Mouse (Mus musculus) heart, postnatal 0 days (tissue): ENCODE results near the gene Hpd. TPM values are rescaled to one million over a fixed set of nuclear protein-coding genes. Genes with fewer than 3 reads are reported as not detected.
"Not testable (repeated sequence)": the region's sequence is repeated elsewhere in the genome, so short reads cannot be mapped to it uniquely, and the experiment has no call there.

Source experiments
- ATAC-seq: fragments of 200-750 bp; cut with Nextera tagmentation; 2 replicates; pipeline ENCODE4 v1.8.0; 2017; ENCODE audit warnings: low read depth, moderate number of reproducible peaks, moderate library complexity; ENCODE audit not compliant: insufficient read depth
- DNase-seq: peaks from one replicate; pipeline ENCODE4 v3.0.0-alpha.2; 2016; ENCODE audit warnings: low spot score
- H3K27ac ChIP-seq: fragments of 300-500 bp; sonication (generic); 2 replicates; pipeline ENCODE4 v1.5.1; 2014; ENCODE audit warnings: low read depth, mild to moderate bottlenecking
- H3K27me3 ChIP-seq: fragments of 300-500 bp; sonication (generic); 2 replicates; pipeline ENCODE4 v1.6.1; 2014; ENCODE audit warnings: low read length, mixed read lengths; ENCODE audit not compliant: control insufficient read depth, insufficient read depth
- H3K36me3 ChIP-seq: fragments of 300-500 bp; sonication (generic); replicated peaks from 2 replicates; pipeline ENCODE4 v1.6.1; 2014; ENCODE audit warnings: low read length, mixed read lengths; ENCODE audit not compliant: control insufficient read depth, insufficient read depth
- H3K4me1 ChIP-seq: fragments of 300-500 bp; sonication (generic); 2 replicates; pipeline ENCODE4 v1.6.1; 2014; ENCODE audit warnings: antibody characterized with exemption; ENCODE audit not compliant: control insufficient read depth, insufficient read depth
- H3K4me2 ChIP-seq: fragments of 300-500 bp; sonication (generic); 2 replicates; pipeline ENCODE4 v1.6.1; 2014; ENCODE audit warnings: low read depth, mild to moderate bottlenecking, low read length, moderate library complexity
- H3K4me3 ChIP-seq: fragments of 300-500 bp; sonication (generic); 2 replicates; pipeline ENCODE4 v1.5.1; 2014; ENCODE audit warnings: low read depth, low read length
- H3K9ac ChIP-seq: fragments of 300-500 bp; sonication (generic); replicated peaks from 2 replicates; pipeline ENCODE4 v1.6.1; 2014; ENCODE audit warnings: low read depth, low read length, mixed read lengths
- H3K9me3 ChIP-seq: fragments of 300-500 bp; sonication (generic); replicated peaks from 2 replicates; pipeline ENCODE4 v1.6.1; 2016; ENCODE audit warnings: low read length; ENCODE audit not compliant: control insufficient read depth
- CTCF ChIP-seq: IDR thresholded peaks from 2 replicates; pipeline ENCODE4 v1.5.1; 2016; ENCODE audit warnings: antibody characterized with exemption, control low read depth, low read depth
- EP300 ChIP-seq: IDR thresholded peaks from 2 replicates; pipeline ENCODE4 v1.6.1; 2016; ENCODE audit warnings: antibody characterized with exemption, low read depth
- WGBS: fragments of 180-500 bp; shearing (Covaris S2); extraction: QIAGEN DNeasy Blood & Tissue Kit; methylation state at CpG from one replicate; pipeline ENCODE4 v1.1.7; 2014; 5-methylcytosine and 5-hydroxymethylcytosine counted together
- polyA plus RNA-seq: library from polyadenylated mRNA; unstranded; fragments of >200 nt; fragmentation: Nextera tagmentation; extraction: Ambion mirVana; gene quantifications from 2 replicates; pipeline ENCODE4 v1.2.1, GENCODE M21; 2015
- total RNA-seq: library from RNA; depleted of rRNA; stranded (reverse); fragments of >200 nt; gene quantifications from 2 replicates; pipeline ENCODE4 v1.2.3, GENCODE M21; 2014; ENCODE audit warnings: low replicate concordance

Gene Hpd
- total and polyA plus RNA-seq, 2 experiments from 2014 or later: 0.92 TPM; not detected in 1

- no peak for DNase-seq
- TF ChIP-seq EP300: no peak
- TF ChIP-seq CTCF: no peak
- Histone ChIP-seq H3K27ac (no peak overlapping the region), H3K4me3 (no peak overlapping the region), H3K4me1 (peaks cover 4% of the 10 kb centered on the region; the same call in 1 of the 2 replicates), H3K4me2 (no peak overlapping the region), H3K9me3 (no peaks in the 10 kb centered on the region), H3K27me3 (no peaks in the 10 kb centered on the region), H3K36me3 (peaks cover 4% of the 10 kb centered on the region; the same call in 1 of the 2 replicates), H3K9ac (no peak overlapping the region)
- WGBS: 84% methylated on average over 7 of the region's 7 CpGs
- ATAC-seq: no peak
These were observed 44.3 kb upstream of the Hpd start for GRCm38 (mm10) chr5:123226851-123227250.

- not testable (repeated sequence) for H3K4me3 ChIP-seq, H3K9ac ChIP-seq, H3K9me3 ChIP-seq, H3K27me3 ChIP-seq, ATAC-seq, H3K4me1 ChIP-seq, H3K27ac ChIP-seq, DNase-seq, H3K4me2 ChIP-seq, H3K36me3 ChIP-seq
- WGBS: 57% methylated on average over 5 of the region's 6 CpGs
These were observed 41.3 kb upstream of the Hpd start for GRCm38 (mm10) chr5:123223861-123224260.

- Histone ChIP-seq H3K27ac (no peak overlapping the region), H3K4me2 (no peak overlapping the region), H3K27me3 (no peaks in the 10 kb centered on the region), H3K9me3 (no peaks in the 10 kb centered on the region), H3K9ac (no peak overlapping the region), H3K4me3 (no peak overlapping the region), H3K36me3 (no peaks in the 10 kb centered on the region), H3K4me1 (no peaks in the 10 kb centered on the region)
- ATAC-seq (no peak), DNase-seq (no peak)
- 61% methylated on average over 4 of the region's 4 CpGs for WGBS
- TF ChIP-seq EP300 (no peak), CTCF (no peak)
These were observed 40.5 kb upstream of the Hpd start for GRCm38 (mm10) chr5:123223051-123223410.

GRCm38 (mm10) chr5:123222346-123223050 is 40.0 kb upstream of the Hpd start:
- not testable (repeated sequence) for DNase-seq, H3K27ac ChIP-seq, ATAC-seq, H3K4me1 ChIP-seq, H3K4me3 ChIP-seq, H3K9ac ChIP-seq, H3K36me3 ChIP-seq, H3K9me3 ChIP-seq, H3K4me2 ChIP-seq, H3K27me3 ChIP-seq
- WGBS: 71% methylated on average over 3 of the region's 5 CpGs

GRCm38 (mm10) chr5:123203591-123203990 is 21.1 kb upstream of the Hpd start:
- not testable (repeated sequence) for H3K4me3 ChIP-seq, H3K27me3 ChIP-seq

GRCm38 (mm10) chr5:123202771-123203170 is 20.2 kb upstream of the Hpd start:
- H3K4me2 ChIP-seq, ATAC-seq, H3K27me3 ChIP-seq, DNase-seq, H3K36me3 ChIP-seq, H3K27ac ChIP-seq, H3K9me3 ChIP-seq, H3K9ac ChIP-seq, H3K4me3 ChIP-seq, H3K4me1 ChIP-seq: not testable (repeated sequence)
- 38% methylated on average over 4 of the region's 4 CpGs for WGBS

More at GRCm38 (mm10) chr5:123203591-123203990, 21.1 kb upstream of the Hpd start:
- not testable (repeated sequence) for H3K36me3 ChIP-seq, ATAC-seq, DNase-seq, H3K9me3 ChIP-seq, H3K4me1 ChIP-seq, H3K27ac ChIP-seq, H3K4me2 ChIP-seq, H3K9ac ChIP-seq
- WGBS: 79% methylated on average over 7 of the region's 7 CpGs
